Mouse (Mus musculus) right cerebral cortex, postnatal 14 days (tissue): Measurements from ENCODE around the gene Igsf8.

Experiments used
- DNase-seq: peaks from one replicate; pipeline ENCODE4 v3.0.0; 2022

Igsf8 gene

DNA sequence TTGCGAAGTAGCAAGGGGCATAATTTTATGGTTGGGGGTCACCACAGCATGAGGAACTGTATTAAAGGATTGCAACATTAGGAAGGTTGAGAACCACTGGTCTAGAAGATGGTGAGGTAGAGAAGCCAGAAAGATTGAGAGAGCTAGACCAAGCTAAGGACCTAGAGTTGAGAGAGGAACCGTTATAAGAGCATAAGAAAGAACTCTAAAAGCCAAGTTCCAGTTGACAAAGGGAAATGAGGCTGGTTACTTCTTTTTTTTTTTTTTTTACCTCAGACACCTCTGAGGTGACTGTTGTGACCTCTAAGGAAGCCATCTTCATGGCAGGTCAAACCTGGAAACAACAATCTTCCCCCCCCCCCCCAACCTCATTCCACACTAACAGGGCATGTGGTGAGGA, 43.7 kb downstream of the Igsf8 start:
- DNase-seq: no peak

DNA sequence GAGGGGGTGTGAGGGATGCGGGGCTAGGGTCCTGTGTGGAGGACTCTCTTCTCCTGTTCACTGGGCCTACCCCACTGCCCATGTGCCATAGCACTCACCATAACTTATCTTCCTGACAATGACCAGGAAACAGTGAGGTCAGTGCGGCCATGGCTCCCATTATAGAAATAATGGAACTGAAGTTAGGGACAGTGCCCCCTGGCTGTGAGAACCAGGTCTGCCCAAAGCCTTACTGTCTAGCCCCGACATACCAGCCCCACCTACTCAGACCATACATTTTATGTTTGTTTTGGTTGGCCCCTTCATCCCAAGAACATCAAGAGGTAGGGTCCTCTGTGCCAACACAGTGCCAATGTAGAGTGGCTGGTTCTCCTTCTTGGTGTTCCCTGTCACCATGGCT, 44.2 kb downstream of the Igsf8 start:
- no peak for DNase-seq

- DNase-seq: no peak
Measured at GRCm38 (mm10) chr1:172306196-172306595, 44.8 kb downstream of the Igsf8 start.

DNA sequence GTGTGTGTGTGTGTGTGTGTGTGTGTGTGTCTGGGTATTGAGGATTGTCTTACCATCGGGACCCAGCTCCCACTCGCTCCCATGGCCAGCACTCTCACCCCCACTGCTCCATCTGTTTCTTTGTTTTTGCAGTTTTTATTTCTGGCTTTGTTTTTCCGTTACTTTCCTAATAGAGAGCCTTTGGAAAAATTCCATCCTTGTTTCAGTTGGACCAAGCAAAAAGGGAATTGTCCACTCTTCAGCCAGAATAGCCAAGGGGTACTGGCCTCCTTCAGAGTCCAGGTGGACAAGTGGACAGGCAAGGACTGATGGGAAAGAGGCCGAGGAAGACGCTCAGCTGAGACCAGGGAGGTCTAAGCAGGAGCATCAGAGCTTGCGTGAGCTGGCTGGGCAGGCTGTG, 45.4 kb downstream of the Igsf8 start:
- no peak for DNase-seq

- DNase-seq: no peak
Measured at GRCm38 (mm10) chr1:172307936-172308335, 46.5 kb downstream of the Igsf8 start.

- DNase-seq: no peak
Measured at GRCm38 (mm10) chr1:172308409-172308808, 47.0 kb downstream of the Igsf8 start.

GRCm38 (mm10) chr1:172309699-172310398, 48.4 kb downstream of the Igsf8 start:
- peak; percentile 93 for DNase-seq

DNA sequence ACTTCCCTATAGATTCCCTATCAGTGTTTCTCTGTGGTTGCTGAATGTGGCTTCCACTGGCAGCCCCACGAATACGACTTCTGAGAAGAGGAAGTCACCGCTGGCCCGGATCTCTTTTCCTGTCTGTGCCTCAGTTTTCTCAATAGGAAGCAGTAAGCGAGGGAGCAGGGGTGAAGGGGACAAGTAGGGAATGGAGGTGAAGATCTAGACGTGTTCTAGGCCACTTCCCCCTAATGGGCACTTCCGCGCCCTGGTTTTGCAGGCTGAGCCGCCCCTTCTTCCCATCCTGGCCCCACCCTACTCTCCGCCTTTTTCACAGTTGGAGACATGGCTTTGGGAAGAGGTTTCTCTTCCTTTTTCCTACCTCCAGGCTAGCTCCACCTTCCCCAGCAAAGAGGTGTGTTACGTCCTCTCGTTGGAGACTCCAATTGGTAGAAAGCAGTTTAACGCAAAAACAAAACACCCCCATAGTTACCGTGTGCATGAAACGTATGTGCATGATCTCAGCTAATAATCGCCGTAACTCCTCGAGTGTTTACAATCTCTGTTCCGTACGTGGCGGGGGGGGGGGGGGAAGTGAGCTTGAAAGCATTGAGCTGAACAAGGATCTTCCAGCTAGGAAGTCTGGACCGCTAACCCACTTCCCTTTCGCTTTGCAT, 49.9 kb downstream of the Igsf8 start:
- DNase-seq: no peak

- DNase-seq: peak; percentile 78
Measured at GRCm38 (mm10) chr1:172311921-172312767, 50.7 kb downstream of the Igsf8 start.

- DNase-seq: no peak
Measured at GRCm38 (mm10) chr1:172312768-172313561, 51.5 kb downstream of the Igsf8 start.

- DNase-seq: no peak
Measured at GRCm38 (mm10) chr1:172313613-172314411, 52.4 kb downstream of the Igsf8 start.

- no peak for DNase-seq
Measured at GRCm38 (mm10) chr1:172314911-172315310, 53.5 kb downstream of the Igsf8 start.

DNA sequence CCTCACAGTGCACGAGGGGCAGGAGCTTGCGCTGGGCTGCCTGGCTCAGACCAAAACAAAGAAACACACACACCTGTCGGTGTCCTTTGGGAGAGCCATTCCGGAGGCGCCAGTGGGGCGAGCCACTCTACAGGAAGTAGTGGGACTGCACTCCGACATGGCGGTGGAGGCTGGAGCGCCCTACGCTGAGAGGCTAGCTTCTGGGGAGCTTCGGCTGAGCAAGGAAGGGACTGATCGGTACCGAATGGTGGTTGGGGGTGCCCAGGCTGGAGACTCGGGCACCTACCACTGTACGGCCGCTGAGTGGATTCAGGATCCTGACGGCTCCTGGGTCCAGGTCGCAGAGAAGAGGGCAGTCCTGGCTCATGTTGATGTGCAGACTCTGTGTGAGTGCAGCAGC, 56.0 kb downstream of the Igsf8 start:
- DNase-seq: peak; percentile 27

DNA sequence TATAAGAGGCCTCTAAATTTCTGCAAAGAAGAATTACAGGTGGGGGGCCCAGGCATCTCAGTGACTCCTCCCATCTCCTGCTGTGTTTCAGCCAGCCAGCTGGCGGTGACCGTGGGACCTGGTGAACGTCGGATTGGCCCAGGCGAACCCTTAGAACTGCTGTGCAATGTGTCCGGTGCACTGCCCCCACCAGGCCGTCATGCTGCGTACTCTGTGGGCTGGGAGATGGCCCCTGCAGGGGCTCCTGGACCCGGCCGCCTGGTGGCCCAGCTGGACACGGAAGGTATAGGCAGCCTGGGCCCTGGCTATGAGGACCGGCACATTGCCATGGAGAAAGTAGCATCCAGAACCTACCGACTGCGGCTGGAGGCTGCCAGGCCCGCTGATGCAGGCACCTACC, 56.5 kb downstream of the Igsf8 start:
- peak; percentile 37 for DNase-seq

GRCm38 (mm10) chr1:172318424-172319035, 57.1 kb downstream of the Igsf8 start:
- DNase-seq: peak; percentile 29

DNA sequence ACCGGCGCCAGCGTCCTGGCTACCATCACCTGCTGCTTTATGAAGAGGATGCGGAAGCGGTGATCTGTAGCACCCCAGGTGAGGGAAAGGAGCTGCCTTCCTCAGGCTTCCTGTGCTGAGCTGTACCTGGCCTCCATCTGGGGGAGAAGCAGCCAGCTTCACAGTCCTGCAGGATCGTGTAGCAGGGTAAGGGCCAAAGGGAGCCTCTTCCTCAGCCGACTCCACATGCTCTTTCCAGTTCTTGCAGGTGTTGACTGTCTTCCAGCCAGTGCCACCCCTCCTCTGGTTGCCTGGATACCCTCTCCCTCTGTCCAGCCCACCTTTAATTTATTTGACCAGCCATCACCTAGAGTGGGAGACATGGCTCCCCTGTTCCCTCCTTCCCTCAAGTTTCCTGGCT, 57.9 kb downstream of the Igsf8 start:
- DNase-seq: peak; percentile 16

DNA sequence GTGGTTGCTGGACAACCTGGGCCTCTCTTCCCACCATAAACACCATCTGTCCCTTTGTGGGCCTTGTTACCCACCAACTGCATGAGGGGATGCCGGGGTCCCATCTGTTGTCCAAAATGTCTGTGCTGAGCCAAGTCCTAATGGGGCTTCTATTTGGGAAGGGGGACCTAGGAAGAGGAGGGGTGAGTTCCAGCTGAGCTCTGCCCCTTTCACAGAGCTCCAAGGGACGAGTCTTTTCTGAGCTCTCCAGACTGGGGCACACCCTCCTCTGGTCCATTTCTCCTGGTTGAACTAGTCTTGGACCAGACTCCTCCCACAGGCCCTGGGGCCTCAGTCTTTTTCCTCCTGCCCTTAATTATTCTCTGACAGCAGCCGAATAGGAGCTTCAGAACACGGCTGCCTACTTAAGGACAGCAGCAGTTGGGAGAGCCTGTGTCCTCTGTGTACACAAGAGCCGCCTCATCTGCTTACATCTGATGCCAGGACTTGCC, 58.5 kb downstream of the Igsf8 start:
- peak; percentile 38 for DNase-seq

DNA sequence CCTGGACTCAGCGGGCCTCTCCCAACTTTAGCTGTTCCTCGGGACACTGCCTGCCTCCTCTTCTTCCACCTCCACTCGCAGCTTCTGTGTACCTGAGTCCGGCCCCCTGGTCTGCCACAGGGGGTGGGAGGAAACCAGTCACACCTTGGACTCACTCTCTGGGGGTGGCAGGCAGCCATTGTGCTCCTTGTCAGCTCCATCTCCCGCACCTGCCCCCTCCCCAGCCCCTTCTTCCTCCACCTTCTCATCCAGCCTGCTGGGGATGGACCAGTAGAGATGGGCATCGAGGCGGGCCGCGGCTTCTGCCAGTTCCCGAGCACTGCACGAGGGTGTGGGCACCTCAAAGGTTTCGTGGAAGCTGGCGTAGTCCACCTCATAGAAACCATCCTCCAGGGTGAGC, 61.3 kb downstream of the Igsf8 start:
- DNase-seq: peak; percentile 32

DNA sequence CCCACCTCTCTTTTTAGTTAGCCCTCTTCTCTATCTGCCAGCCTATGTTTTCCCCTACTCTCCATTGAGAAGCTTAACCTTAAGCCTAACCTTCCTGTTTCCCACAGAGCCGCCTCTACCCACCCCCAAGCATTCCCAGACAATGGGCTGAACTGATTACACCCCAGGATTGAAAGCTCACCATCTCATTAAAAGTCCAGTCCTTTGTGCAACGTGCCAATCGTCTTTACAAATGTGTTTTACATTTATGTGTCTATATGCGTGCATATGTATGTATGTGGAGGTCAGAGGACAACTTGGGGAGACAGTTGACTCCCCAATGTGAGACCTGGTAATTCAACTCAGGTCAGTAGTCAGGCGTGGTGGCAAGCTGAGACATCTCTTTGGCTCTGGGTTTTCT, 61.9 kb downstream of the Igsf8 start:
- peak; percentile 6 for DNase-seq

- DNase-seq: peak; percentile 60
Measured at GRCm38 (mm10) chr1:172323801-172324359, 62.4 kb downstream of the Igsf8 start.

DNA sequence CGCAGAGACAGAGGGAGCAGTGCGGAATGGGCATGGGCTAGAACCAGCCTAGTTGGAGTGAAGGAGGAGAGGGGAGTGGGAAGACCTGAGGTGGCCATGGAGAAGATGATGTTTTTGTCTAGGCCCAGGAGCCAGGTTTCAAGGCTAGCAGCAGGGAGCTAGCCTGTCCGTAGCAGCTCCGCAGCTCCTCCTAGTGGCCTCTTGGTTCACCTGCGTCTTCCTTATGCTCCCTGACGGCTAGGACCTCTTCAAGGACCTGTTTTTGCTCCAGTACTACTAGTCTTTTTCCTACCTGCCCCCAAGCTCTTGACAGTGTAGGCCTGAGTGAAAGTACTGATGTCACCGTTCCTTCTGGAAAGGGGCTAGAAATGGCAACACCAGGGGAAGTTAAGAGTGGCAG, 63.3 kb downstream of the Igsf8 start:
- DNase-seq: peak; percentile 83
